Mouse (Mus musculus): ENCODE measurements around the gene Col2a1. TPM values are rescaled to one million over a fixed set of nuclear protein-coding genes. Genes with fewer than 3 reads are reported as not detected.

Col2a1 gene
- 377 and 433 TPM in 2 replicates for polyA plus RNA-seq (2016; fragmentation: Nextera tagmentation; extraction: Ambion mirVana)

DNA sequence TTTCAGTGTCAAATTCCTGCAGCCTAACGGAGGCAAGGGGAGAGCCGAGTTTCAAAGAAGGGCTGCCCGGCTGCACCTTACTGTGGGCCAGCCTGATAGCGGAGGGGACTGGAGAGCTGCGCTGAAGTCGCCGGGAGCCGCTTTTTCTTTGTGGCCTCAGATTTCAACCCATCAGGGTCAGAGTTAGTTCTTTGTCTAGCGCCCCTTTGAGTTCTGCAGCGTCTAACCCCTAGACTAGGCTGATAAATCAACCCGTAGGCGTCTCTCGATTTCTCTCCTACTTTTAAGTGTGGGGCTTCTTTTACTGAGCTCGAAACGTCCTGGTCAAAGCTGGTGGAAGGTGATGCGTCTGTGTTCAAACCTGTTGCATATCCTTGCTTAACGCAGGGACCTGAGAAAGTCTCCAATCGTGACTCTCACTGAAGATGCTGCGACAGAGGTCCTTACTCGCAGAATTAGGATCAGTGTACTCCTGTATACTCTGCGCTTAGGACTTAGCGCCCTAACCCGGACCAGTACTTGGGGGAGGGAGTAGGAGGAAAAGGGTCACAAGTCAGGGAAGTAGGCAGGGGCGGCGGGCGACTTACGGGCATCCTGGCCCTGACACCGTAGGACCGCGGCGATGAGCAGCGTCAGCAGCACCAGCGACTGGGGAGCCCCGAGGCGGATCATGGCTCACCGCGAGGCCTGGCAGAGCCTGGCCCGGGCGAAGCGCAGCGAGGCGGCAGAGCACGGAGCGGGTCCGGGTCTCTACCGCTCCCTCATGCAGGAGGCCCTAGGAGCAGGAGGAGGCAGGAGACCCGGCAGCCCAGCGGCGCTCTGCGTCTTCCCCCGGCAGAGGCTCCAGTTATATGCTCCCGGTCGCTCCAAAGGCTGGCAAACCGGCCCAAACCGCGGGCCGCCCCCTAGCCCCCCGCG is at the start of gene Col2a1:
TSS of gene Col2a1 (minus strand) at position 874 of the 918 bp plus-strand sequence.
- Histone ChIP-seq H3K27ac (peak within 1 kb of the TSS; percentile 93), H3K4me2 (replicated peaks) (peak within 1 kb of the TSS; percentile 81), H3K9ac (peak within 1 kb of the TSS; percentile 84), H3K27me3 (peaks cover 2% of the 10 kb centered on the region; the same call in 1 of the 2 replicates), H3K4me1 (peaks cover 32% of the 10 kb centered on the region), H3K9me3 (no peaks in the 10 kb centered on the region), H3K4me3 (peak within 1 kb of the TSS; percentile 67), H3K36me3 (no peaks in the 10 kb centered on the region)
- under 1% methylated on average over 58 of the region's 59 CpGs for WGBS
- ATAC-seq (ENCODE audit: insufficient number of reproducible peaks, insufficient read depth, low FRiP score, low TSS enrichment), result peak; percentile 0; the same call in 1 of the 2 replicates

DNA sequence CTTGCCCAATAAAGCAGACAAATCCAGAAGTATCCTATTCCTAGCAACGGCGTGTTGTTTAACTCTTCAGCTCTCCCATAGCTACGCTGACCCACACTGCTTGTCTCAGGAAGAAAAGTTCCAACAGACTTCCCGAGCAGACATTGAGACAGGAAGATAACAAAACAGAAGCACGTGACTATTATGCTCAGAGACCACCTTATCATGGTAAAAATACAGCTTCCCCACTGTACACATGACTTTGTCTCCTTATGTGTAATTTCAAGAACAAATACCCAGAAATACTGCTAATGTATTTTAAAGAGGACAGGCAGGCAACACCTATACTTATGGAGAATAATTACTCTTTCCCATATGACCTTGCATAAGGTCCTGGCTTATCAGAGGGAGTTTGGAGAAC is 47.2 kb upstream of the Col2a1 start:
- Histone ChIP-seq H3K36me3 (peaks cover 61% of the 10 kb centered on the region), H3K4me3 (no peak overlapping the region), H3K4me1 (no peaks in the 10 kb centered on the region), H3K9ac (no peak overlapping the region), H3K27me3 (no peaks in the 10 kb centered on the region), H3K9me3 (no peaks in the 10 kb centered on the region), H3K27ac (no peak overlapping the region), H3K4me2 (replicated peaks) (no peak overlapping the region)
- no peak for ATAC-seq (ENCODE audit: insufficient number of reproducible peaks, insufficient read depth, low FRiP score, low TSS enrichment)
- 88% methylated on average over 5 of the region's 5 CpGs for WGBS

DNA sequence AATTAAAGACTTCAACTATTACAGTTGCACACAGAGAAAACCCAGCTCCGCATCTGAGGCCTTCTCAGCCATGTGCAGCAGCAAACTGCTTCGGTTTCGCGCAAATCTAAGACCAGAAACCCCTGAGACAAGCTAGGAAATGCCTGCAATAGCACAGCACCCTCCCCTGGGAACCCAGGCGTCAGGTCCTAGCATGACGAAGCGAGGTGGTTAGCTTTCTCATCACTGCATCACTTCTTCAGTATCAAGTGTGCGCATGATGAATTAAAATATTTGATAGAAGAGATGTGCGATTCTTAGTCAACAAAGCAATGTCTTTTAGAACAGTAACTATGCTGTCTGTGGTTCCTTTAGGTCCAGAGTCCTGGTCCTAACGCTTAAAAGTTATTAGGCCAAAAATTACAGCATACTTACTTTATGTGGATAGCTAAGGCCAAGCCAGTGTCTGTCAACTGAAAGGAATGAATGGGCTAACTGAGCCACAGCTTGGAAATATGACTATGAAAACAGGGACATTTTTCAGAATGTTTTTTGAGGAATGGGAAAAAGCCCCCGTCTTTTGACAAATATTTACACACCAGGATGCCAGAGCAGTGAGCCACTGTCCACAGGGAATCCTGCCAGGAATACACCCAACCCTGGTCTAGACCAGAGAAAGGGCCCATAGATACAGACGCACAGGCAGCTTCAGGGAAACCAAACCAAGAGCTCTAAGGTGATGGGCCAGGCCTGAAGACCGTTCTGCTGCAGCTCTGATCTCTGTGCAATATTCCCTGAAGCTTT is 44.6 kb upstream of the Col2a1 start:
- ATAC-seq (ENCODE audit: insufficient number of reproducible peaks, insufficient read depth, low FRiP score, low TSS enrichment), result no peak
- H3K27me3 ChIP-seq, result no peaks in the 10 kb centered on the region
- no peak overlapping the region for H3K27ac ChIP-seq
- 85% methylated on average over 13 of the region's 13 CpGs for WGBS
- H3K9me3 ChIP-seq, result no peaks in the 10 kb centered on the region
- no peak overlapping the region for H3K9ac ChIP-seq
- H3K4me1 ChIP-seq, result no peaks in the 10 kb centered on the region
- H3K4me3 ChIP-seq, result no peak overlapping the region
- H3K36me3 ChIP-seq, result peaks cover 72% of the 10 kb centered on the region
- H3K4me2 ChIP-seq (replicated peaks), result no peak overlapping the region

DNA sequence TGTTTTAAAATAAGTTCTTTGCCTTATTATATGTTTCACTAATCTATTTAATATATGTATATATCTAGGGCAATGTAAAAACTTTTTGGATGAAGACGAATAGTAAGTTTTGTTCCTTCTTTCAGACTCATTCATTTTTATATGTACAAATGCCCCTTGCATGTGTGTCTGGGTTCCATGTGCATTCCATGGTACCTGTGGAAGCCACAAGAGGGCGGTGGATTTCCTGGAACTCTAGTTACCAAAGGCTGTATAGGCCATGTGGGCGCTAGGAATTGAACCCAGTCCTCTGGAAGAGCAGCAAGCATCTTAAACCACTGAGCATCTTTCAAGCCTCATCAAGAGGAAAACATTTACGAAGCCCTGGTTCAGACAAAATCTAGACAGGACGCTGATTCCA is 39.9 kb upstream of the Col2a1 start:
- H3K27ac ChIP-seq, result no peak overlapping the region
- H3K9ac ChIP-seq, result no peak overlapping the region
- no peaks in the 10 kb centered on the region for H3K27me3 ChIP-seq
- H3K9me3 ChIP-seq, result no peaks in the 10 kb centered on the region
- no peaks in the 10 kb centered on the region for H3K4me1 ChIP-seq
- no peak overlapping the region for H3K4me3 ChIP-seq
- H3K4me2 ChIP-seq (replicated peaks), result no peak overlapping the region
- no peak for ATAC-seq (ENCODE audit: insufficient number of reproducible peaks, insufficient read depth, low FRiP score, low TSS enrichment)
- WGBS, result 90% methylated on average over 5 of the region's 5 CpGs
- H3K36me3 ChIP-seq, result peaks cover 83% of the 10 kb centered on the region

DNA sequence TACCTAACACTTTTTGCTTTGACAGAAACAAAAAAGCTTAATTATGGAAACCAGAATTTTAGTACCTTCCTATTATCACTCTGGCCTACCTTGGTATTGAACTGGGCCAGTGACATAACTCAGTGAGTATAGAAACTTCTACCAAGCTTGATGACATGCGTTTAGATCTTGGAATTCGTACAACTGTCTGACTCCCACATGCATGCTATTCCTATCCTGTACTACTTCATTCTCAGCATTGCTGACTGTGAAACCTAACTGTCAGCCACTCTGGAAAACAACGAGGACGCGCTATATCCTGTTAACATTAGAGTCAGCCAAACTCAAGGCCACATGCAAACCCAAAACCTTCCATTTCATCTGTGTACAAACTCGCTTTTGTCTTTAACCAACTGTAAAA is 39.5 kb upstream of the Col2a1 start:
- Histone ChIP-seq H3K4me3 (no peak overlapping the region), H3K36me3 (peaks cover 87% of the 10 kb centered on the region), H3K9me3 (no peaks in the 10 kb centered on the region), H3K4me1 (no peaks in the 10 kb centered on the region), H3K4me2 (replicated peaks) (no peak overlapping the region), H3K9ac (no peak overlapping the region), H3K27me3 (no peaks in the 10 kb centered on the region), H3K27ac (no peak overlapping the region)
- WGBS, result 93% methylated on average over 6 of the region's 6 CpGs
- ATAC-seq (ENCODE audit: insufficient number of reproducible peaks, insufficient read depth, low FRiP score, low TSS enrichment), result no peak

DNA sequence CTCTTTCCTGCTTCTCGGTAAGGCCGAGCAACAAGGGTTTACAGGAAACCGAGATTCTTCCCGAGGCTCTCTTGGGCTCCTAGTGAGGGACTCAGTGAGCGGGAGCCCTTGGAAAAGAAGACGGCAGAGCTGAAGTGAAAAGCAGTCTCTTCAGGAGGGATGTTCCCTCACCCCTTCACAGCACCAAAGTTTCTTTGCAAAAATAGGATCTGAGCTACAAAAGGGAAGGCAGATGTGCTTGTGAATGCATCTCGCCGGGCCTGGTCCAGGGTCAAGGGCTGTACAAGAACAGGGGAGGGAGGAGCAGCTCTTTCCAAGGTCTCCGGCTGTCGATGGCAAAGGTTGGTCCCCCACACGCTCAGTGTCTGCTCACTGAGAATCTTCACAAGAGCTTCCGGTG is 38.0 kb upstream of the Col2a1 start:
- peaks cover 82% of the 10 kb centered on the region for H3K36me3 ChIP-seq
- no peak overlapping the region for H3K4me2 ChIP-seq (replicated peaks)
- H3K9ac ChIP-seq, result no peak overlapping the region
- no peaks in the 10 kb centered on the region for H3K4me1 ChIP-seq
- no peaks in the 10 kb centered on the region for H3K9me3 ChIP-seq
- WGBS, result 90% methylated on average over 12 of the region's 12 CpGs
- no peak overlapping the region for H3K4me3 ChIP-seq
- no peaks in the 10 kb centered on the region for H3K27me3 ChIP-seq
- ATAC-seq (ENCODE audit: insufficient number of reproducible peaks, insufficient read depth, low FRiP score, low TSS enrichment), result no peak
- H3K27ac ChIP-seq, result no peak overlapping the region

DNA sequence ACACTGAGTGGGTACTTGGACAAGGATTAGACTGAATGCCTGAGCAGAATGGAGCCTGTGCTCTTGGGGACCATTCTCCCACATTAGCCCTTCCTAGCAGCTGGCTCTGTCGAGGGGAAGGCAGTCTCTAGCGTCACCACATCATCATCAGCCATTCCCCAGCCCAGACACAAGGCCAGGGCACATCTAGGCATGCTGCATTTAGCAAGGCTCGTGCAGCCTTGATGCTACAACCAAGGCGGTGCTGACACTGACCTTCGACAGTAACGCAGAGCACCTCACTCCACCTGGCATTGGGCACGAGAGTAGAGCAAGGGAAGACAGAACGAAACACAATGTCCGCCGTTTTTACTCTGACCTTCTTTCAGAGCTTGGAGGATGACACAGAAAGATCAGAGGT is 35.2 kb upstream of the Col2a1 start:
- Histone ChIP-seq H3K27me3 (no peaks in the 10 kb centered on the region), H3K36me3 (peaks cover 66% of the 10 kb centered on the region), H3K27ac (no peak overlapping the region), H3K9me3 (no peaks in the 10 kb centered on the region), H3K4me2 (replicated peaks) (no peak overlapping the region), H3K4me3 (no peak overlapping the region), H3K9ac (no peak overlapping the region), H3K4me1 (peaks cover 15% of the 10 kb centered on the region)
- 91% methylated on average over 10 of the region's 10 CpGs for WGBS
- no peak for ATAC-seq (ENCODE audit: insufficient number of reproducible peaks, insufficient read depth, low FRiP score, low TSS enrichment)

DNA sequence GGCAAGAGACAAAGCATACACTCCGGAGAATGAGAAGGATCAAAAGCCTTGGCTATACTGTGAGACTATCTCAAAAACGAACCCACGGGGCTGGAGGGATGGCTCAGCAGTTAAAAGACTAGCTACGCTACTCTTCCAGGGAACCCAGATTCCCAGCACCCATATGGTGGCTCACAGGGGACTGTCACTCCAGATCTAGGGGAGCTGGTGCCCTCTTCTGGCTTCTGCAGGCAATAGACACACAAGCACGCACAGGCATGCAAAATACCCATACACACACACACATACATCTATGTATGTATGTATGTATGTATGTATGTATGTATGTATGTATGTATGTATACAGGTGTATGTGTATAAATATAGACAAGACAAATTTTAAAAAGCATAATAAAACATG is 32.1 kb upstream of the Col2a1 start:
- Histone ChIP-seq H3K4me3 (no peak overlapping the region), H3K9me3 (no peaks in the 10 kb centered on the region), H3K4me1 (peaks cover 17% of the 10 kb centered on the region), H3K27ac (no peak overlapping the region), H3K4me2 (replicated peaks) (no peak overlapping the region), H3K27me3 (no peaks in the 10 kb centered on the region), H3K9ac (no peak overlapping the region), H3K36me3 (peaks cover 39% of the 10 kb centered on the region)
- no peak for ATAC-seq (ENCODE audit: insufficient number of reproducible peaks, insufficient read depth, low FRiP score, low TSS enrichment)
- WGBS, result 93% methylated on average over 5 of the region's 5 CpGs

DNA sequence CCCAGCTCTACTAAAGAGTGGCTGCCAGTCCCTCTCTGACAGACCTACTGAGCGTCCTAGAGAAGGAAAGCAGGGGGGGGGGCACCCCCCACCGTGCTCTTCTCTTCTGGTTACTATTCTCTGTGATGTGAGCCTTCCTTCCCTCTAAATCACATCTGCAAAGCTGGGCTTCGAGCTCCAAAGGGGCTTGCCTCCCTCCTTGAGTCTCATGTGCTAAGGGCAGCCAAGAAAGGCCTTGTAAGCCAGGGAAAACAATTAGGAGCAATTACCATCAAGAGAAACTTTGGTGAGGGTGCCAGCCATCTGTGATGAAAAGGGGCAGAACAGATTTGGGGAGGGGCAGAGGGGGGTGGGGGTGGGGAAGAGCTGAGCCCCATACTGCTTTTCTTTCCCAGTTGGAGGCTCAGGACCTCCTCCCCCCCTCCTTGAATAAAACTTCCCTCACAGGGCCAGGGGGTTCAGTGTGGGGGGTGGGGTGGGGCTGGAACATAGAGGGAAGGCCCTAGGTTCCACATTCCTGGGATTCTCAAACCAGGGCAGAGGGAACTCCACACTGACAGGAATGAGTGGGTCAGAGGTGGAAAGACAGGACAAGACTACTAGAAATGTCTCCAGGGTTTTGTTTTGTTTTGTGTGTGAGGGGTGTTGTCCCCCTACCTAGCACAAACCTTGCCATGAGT is 30.7 kb upstream of the Col2a1 start:
- WGBS, result 12% methylated on average over 3 of the region's 3 CpGs
- Histone ChIP-seq H3K27ac (peak overlapping the region; percentile 74; the same call in 1 of the 2 replicates), H3K9ac (no peak overlapping the region), H3K4me2 (replicated peaks) (no peak overlapping the region), H3K4me1 (peaks cover 27% of the 10 kb centered on the region), H3K36me3 (peaks cover 30% of the 10 kb centered on the region), H3K4me3 (no peak overlapping the region), H3K9me3 (no peaks in the 10 kb centered on the region), H3K27me3 (no peaks in the 10 kb centered on the region)
- ATAC-seq (ENCODE audit: insufficient number of reproducible peaks, insufficient read depth, low FRiP score, low TSS enrichment), result no peak

DNA sequence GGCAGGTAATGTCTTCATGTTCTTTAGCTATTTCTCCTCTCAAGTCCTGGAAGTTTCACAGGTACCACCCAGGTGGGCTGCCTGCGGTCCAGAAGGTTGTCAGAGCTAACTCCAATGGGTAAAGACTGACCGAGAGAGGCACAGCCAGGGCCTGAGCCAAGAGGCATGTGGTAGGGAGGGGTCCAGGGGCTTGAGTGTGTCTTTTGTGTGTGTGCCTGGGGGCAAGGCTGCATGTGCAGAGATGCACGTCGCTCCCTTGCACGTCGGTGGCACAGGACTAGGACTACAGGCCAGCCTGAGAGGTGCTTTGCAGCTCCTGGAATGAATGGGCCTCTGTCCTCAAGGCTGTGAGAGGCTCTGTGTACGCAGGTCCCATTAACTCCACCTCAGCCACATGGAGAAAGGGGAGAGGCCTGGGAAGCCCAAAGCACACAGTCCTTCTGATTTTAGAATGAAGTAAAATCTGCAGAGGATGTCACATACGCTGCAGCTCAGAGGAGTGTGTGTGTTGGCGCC is 28.8 kb upstream of the Col2a1 start:
- Histone ChIP-seq H3K27me3 (no peaks in the 10 kb centered on the region), H3K9ac (no peak overlapping the region), H3K36me3 (peaks cover 14% of the 10 kb centered on the region), H3K9me3 (no peaks in the 10 kb centered on the region), H3K4me1 (peaks cover 30% of the 10 kb centered on the region), H3K27ac (peak overlapping the region; percentile 62), H3K4me2 (replicated peaks) (no peak overlapping the region), H3K4me3 (no peak overlapping the region)
- WGBS, result 45% methylated on average over 9 of the region's 9 CpGs
- ATAC-seq (ENCODE audit: insufficient number of reproducible peaks, insufficient read depth, low FRiP score, low TSS enrichment), result no peak

DNA sequence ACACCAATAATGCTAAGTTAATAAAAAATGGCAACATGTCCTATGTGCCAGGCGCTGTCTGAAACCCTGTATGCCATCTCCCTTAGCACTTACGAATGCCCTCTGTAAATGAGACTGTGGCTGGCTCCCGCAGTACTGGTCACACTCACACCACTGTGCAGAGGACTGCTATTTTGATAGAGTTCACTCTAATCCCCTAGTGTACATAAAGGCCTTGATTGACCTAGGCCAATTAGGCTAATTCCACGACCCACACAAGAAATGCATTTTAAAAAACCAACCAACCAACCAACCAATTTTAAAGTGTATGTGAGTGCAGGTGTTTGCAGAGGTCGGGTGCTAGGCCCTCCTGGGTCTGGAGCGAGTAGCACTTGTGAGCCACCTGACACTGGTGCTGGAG is 25.3 kb upstream of the Col2a1 start:
- no peaks in the 10 kb centered on the region for H3K36me3 ChIP-seq
- H3K27ac ChIP-seq, result no peak overlapping the region
- WGBS, result 66% methylated on average over 6 of the region's 6 CpGs
- no peak overlapping the region for H3K4me3 ChIP-seq
- ATAC-seq (ENCODE audit: insufficient number of reproducible peaks, insufficient read depth, low FRiP score, low TSS enrichment), result no peak
- H3K9ac ChIP-seq, result no peak overlapping the region
- H3K27me3 ChIP-seq, result no peaks in the 10 kb centered on the region
- no peak overlapping the region for H3K4me2 ChIP-seq (replicated peaks)
- no peaks in the 10 kb centered on the region for H3K9me3 ChIP-seq
- H3K4me1 ChIP-seq, result peaks cover 45% of the 10 kb centered on the region

Measured in embryonic facial prominence, embryonic 12.5 days (tissue).